Mouse (Mus musculus) spleen, adult 2 months (tissue): Measurements from ENCODE around the gene Nelfb. TPM values are rescaled to one million over a fixed set of nuclear protein-coding genes. Genes with fewer than 3 reads are reported as not detected.
A peak's percentile ranks its signal among the peaks of the same experiment; 100 is the strongest.

Experiments
- DNase-seq, 2 experiments: peaks; one replicate each; pipeline versions ENCODE4 v3.0.0 to v3.0.0-alpha.2; 2012 to 2021; ENCODE audit warnings: low spot score in 2 of 2, low read depth in 1 of 2
- H3K27ac ChIP-seq: fragments of 200-500 bp; 2 replicates; pipeline ENCODE4 v1.5.1; 2012; ENCODE audit warnings: low read length, inconsistent platforms; ENCODE audit not compliant: insufficient read depth
- H3K27me3 ChIP-seq: fragments of 200-500 bp; 2 replicates; pipeline ENCODE4 v1.6.1; 2012; ENCODE audit warnings: mild to moderate bottlenecking, moderate library complexity, low read length, inconsistent platforms; ENCODE audit not compliant: control insufficient read depth, insufficient read depth
- H3K36me3 ChIP-seq: fragments of 200-500 bp; 2 replicates; pipeline ENCODE4 v1.6.1; 2012; ENCODE audit warnings: mild to moderate bottlenecking, low read length, inconsistent platforms; ENCODE audit not compliant: control insufficient read depth, insufficient read depth
- H3K4me1 ChIP-seq: fragments of 200-500 bp; 2 replicates; pipeline ENCODE4 v1.6.1; 2011; ENCODE audit warnings: inconsistent platforms; ENCODE audit not compliant: control insufficient read depth, insufficient read depth, insufficient read length
- H3K4me3 ChIP-seq: fragments of 200-500 bp; 2 replicates; pipeline ENCODE4 v1.5.1; 2011; ENCODE audit warnings: mild to moderate bottlenecking, inconsistent platforms; ENCODE audit not compliant: insufficient read depth, insufficient read length; ENCODE audit errors: extremely low read depth
- CTCF ChIP-seq: fragments of 200-500 bp; IDR thresholded peaks from 2 replicates; pipeline ENCODE4 v1.5.1; 2011; ENCODE audit warnings: mild to moderate bottlenecking, inconsistent platforms; ENCODE audit not compliant: insufficient read depth, insufficient read length, insufficient replicate concordance; ENCODE audit errors: extremely low read depth
- POLR2A ChIP-seq: fragments of 200-500 bp; IDR thresholded peaks from 2 replicates; pipeline ENCODE4 v1.6.1; 2011; ENCODE audit warnings: low read depth, low read length, inconsistent platforms
- WGBS: fragments of 180-500 bp; shearing (Covaris S2); methylation state at CpG from one replicate; pipeline ENCODE4 v1.1.7; 2018; 5-methylcytosine and 5-hydroxymethylcytosine counted together
- polyA plus RNA-seq: library from polyadenylated mRNA; depleted of rRNA; stranded (reverse); fragments of >200 nt; gene quantifications from 2 replicates; pipeline ENCODE4 v1.2.3, GENCODE M21; 2012; rRNA removed

Nelfb gene
- polyA plus RNA-seq, 1 experiment = 68.1 TPM

DNA sequence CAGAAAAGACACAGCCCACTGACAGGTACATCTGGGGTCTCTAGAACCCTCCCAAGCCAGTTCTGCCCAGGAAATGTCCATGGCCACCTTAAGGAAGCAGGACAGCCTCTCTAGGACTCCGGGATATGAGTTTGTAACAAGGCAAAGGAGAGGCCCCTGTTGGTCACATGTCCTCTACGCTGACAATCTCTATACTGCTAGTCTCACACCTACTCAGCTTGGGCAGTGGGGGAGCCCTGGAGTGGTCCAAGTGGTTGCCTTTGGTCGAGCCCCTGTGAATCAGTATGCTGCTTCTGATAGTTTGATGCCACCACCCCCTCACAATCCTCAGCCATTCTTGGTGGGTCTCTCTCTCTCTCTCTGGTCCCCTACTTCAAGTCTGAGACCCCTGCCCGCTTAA, 43.8 kb downstream of the Nelfb start:
- H3K36me3 ChIP-seq = no peaks in the 10 kb centered on the region
- 39% methylated on average over 4 of the region's 4 CpGs for WGBS
- H3K4me3 ChIP-seq = peak overlapping the region; percentile 33; the same call in 1 of the 2 replicates
- peaks cover 24% of the 10 kb centered on the region; the same call in 1 of the 2 replicates for H3K4me1 ChIP-seq
- no peaks in the 10 kb centered on the region for H3K27me3 ChIP-seq
- no peak for TF ChIP-seq CTCF
- TF ChIP-seq POLR2A = no peak
- H3K27ac ChIP-seq = no peak overlapping the region
- no peak for DNase-seq

- Histone ChIP-seq H3K36me3 (no peaks in the 10 kb centered on the region), H3K27me3 (no peaks in the 10 kb centered on the region), H3K27ac (no peak overlapping the region), H3K4me1 (no peaks in the 10 kb centered on the region), H3K4me3 (no peak overlapping the region)
- no peak for TF ChIP-seq CTCF
- TF ChIP-seq POLR2A = no peak
- 58% methylated on average over 2 of the region's 2 CpGs for WGBS
- peak; percentile 37 to 38 for DNase-seq
Measured at GRCm38 (mm10) chr2:25157655-25158054, 53.6 kb downstream of the Nelfb start.

DNA sequence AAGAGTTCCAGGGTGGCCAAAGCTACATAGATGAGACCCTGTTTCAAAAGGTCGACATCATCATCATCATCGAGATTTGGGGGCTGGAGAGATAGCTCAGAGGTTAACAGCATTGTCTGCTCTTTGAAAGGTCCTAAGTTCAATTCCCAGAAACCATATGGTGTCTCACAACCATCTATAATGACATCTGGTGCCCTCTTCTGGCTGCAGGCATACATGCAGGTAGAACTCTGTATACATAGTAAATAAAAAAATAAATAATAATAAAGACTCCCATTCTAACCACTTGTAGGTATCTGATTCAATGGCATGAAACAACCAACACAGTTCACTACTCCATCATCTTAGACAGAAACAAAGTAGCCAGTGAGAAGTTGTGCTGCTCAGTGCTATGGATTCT, 54.3 kb downstream of the Nelfb start:
- TF ChIP-seq POLR2A (no peak), CTCF (no peak)
- no peak overlapping the region for H3K4me3 ChIP-seq
- H3K36me3 ChIP-seq = no peaks in the 10 kb centered on the region
- DNase-seq = no peak
- WGBS = 45% methylated on average over 2 of the region's 2 CpGs
- H3K27me3 ChIP-seq = no peaks in the 10 kb centered on the region
- H3K27ac ChIP-seq = no peak overlapping the region
- no peaks in the 10 kb centered on the region for H3K4me1 ChIP-seq

- WGBS = 90% methylated on average over 3 of the region's 3 CpGs
- DNase-seq = no peak
- no peaks in the 10 kb centered on the region for H3K4me1 ChIP-seq
- H3K27me3 ChIP-seq = no peaks in the 10 kb centered on the region
- TF ChIP-seq POLR2A (no peak), CTCF (no peak)
- no peak overlapping the region for H3K27ac ChIP-seq
- no peak overlapping the region for H3K4me3 ChIP-seq
- no peaks in the 10 kb centered on the region for H3K36me3 ChIP-seq
Measured at GRCm38 (mm10) chr2:25156177-25156576, 55.1 kb downstream of the Nelfb start.

DNA sequence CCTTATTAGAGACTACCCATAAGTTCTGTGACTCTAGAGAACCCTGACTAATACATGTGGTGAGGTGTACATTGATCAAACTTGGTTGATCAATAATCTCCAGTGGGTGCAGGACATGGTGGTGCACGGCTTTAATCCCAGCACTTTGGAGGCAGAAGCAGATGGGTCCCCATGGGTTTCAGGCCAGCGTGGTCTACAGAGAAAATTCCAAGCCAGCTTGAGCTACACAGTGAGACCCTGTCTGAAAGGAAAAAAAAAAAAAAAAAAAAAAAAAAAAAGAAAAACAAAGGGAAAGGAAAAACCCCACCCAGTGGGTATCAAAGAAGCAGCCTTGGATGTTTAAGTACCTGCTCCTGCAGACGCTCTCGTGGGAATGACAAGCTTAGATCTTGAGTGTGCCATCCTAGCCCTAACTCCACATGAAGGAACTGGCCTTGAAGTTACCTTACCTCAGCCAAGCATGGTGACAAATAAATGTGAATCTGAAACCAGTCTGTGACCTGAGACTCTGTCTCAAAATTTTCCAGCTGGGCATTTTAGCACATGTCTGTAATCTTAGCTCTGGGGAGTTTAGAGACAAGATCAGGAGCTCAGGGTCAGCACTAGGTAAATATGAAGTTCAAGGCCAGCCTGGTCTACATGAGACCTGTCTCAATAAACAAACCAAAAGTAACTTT, 59.9 kb downstream of the Nelfb start:
- H3K4me1 ChIP-seq = no peaks in the 10 kb centered on the region
- no peak for DNase-seq
- H3K27ac ChIP-seq = no peak overlapping the region
- H3K4me3 ChIP-seq = no peak overlapping the region
- 83% methylated on average over 4 of the region's 4 CpGs for WGBS
- H3K27me3 ChIP-seq = no peaks in the 10 kb centered on the region
- TF ChIP-seq CTCF (no peak), POLR2A (no peak)
- H3K36me3 ChIP-seq = no peaks in the 10 kb centered on the region

Other genes starting within 250 kb of the Nelfb start
- gene Dph7, start 249.1 kb downstream of the Nelfb start, polyA plus RNA-seq = 16.0 and 18.3 TPM in 2 replicates
- 12.6 and 18.8 TPM in 2 replicates for gene Mrpl41, start 236.4 kb downstream of the Nelfb start, polyA plus RNA-seq
- gene Pnpla7, start 235.5 kb downstream of the Nelfb start, polyA plus RNA-seq = 43.0 and 50.4 TPM in 2 replicates
- 43.0 and 81.9 TPM in 2 replicates for gene Nsmf, start 157.1 kb downstream of the Nelfb start, polyA plus RNA-seq
- 0.05 and 0.14 TPM in 2 replicates for gene Entpd8, start 131.2 kb downstream of the Nelfb start, polyA plus RNA-seq
- 0.21 and 0.25 TPM in 2 replicates for gene Noxa1, start 116.3 kb downstream of the Nelfb start, polyA plus RNA-seq
- gene Nrarp, start 30.7 kb downstream of the Nelfb start, polyA plus RNA-seq = 8.0 and 13.8 TPM in 2 replicates
- gene Tor4a, start 14.6 kb downstream of the Nelfb start, polyA plus RNA-seq = 77.5 and 104 TPM in 2 replicates
- gene Stpg3, start 3.1 kb upstream of the Nelfb start, polyA plus RNA-seq = 0.05 TPM in 1 of 2 replicates, not detected in the other
- gene Fam166a, start 7.3 kb upstream of the Nelfb start, polyA plus RNA-seq = 0.11 and 0.16 TPM in 2 replicates
- gene Tubb4b, start 13.2 kb upstream of the Nelfb start, polyA plus RNA-seq = 222 and 307 TPM in 2 replicates
- 0.04 and 0.06 TPM in 2 replicates for gene Slc34a3, start 22.9 kb upstream of the Nelfb start, polyA plus RNA-seq
- not detected in 2 replicates for gene Rnf224, start 25.3 kb upstream of the Nelfb start, polyA plus RNA-seq
- gene Rnf208, start 30.8 kb upstream of the Nelfb start, polyA plus RNA-seq = 1.8 and 2.1 TPM in 2 replicates
- gene Cysrt1, start 31.0 kb upstream of the Nelfb start, polyA plus RNA-seq = not detected in 2 replicates
- gene AL732309.1, start 35.4 kb upstream of the Nelfb start, polyA plus RNA-seq = 21.0 and 25.2 TPM in 2 replicates
- 44.4 and 60.5 TPM in 2 replicates for gene Tmem203, start 44.0 kb upstream of the Nelfb start, polyA plus RNA-seq
- gene Tprn, start 51.1 kb upstream of the Nelfb start, polyA plus RNA-seq = 17.1 and 23.5 TPM in 2 replicates
- gene Ssna1, start 60.9 kb upstream of the Nelfb start, polyA plus RNA-seq = 45.5 and 67.8 TPM in 2 replicates
- 55.7 and 68.8 TPM in 2 replicates for gene Anapc2, start 61.0 kb upstream of the Nelfb start, polyA plus RNA-seq
- gene Tmem210, start 76.7 kb upstream of the Nelfb start, polyA plus RNA-seq = not detected in 2 replicates
- 0.28 and 0.77 TPM in 2 replicates for gene Lrrc26, start 78.4 kb upstream of the Nelfb start, polyA plus RNA-seq
- 0.04 and 0.26 TPM in 2 replicates for gene Grin1, start 107.7 kb upstream of the Nelfb start, polyA plus RNA-seq
- gene Man1b1, start 120.8 kb upstream of the Nelfb start, polyA plus RNA-seq = 11.4 and 14.6 TPM in 2 replicates
- 35.1 and 41.8 TPM in 2 replicates for gene Dpp7, start 144.9 kb upstream of the Nelfb start, polyA plus RNA-seq
- gene Uap1l1, start 154.2 kb upstream of the Nelfb start, polyA plus RNA-seq = 28.4 and 55.4 TPM in 2 replicates
- gene Sapcd2, start 160.8 kb upstream of the Nelfb start, polyA plus RNA-seq = 6.7 and 9.4 TPM in 2 replicates
- gene Entpd2, start 184.4 kb upstream of the Nelfb start, polyA plus RNA-seq = 5.0 and 5.9 TPM in 2 replicates
- gene Npdc1, start 187.9 kb upstream of the Nelfb start, polyA plus RNA-seq = 31.0 and 36.5 TPM in 2 replicates
- gene Fut7, start 211.8 kb upstream of the Nelfb start, polyA plus RNA-seq = 2.4 and 3.7 TPM in 2 replicates
- 61.1 and 67.6 TPM in 2 replicates for gene Abca2, start 217.2 kb upstream of the Nelfb start, polyA plus RNA-seq
- gene Clic3, start 245.3 kb upstream of the Nelfb start, polyA plus RNA-seq = 2.5 and 3.1 TPM in 2 replicates
- 68.7 and 86.4 TPM in 2 replicates for gene Paxx, start 249.6 kb upstream of the Nelfb start, polyA plus RNA-seq